Mouse (Mus musculus) frontal cortex, postnatal 14 days (tissue): ENCODE measurements around the gene Ccs.
A peak's percentile ranks its signal among the peaks of the same experiment; 100 is the strongest.
"Not testable (repeated sequence)": the region's sequence is repeated elsewhere in the genome, so short reads cannot be mapped to it uniquely, and the experiment has no call there.

Source experiments
- DNase-seq, 2 experiments: peaks; one replicate each; pipeline ENCODE4 v3.0.0; 2022; ENCODE audit warnings: low spot score in 2 of 2

The Ccs gene

GRCm38 (mm10) chr19:4836096-4836495 is 3.0 kb downstream of the Ccs start:
- DNase-seq: no peak

GRCm38 (mm10) chr19:4833977-4834376 is 5.2 kb downstream of the Ccs start:
- DNase-seq: no peak

GRCm38 (mm10) chr19:4829156-4829555 is 10.0 kb downstream of the Ccs start:
- DNase-seq: peak in 1 of 2 experiments; percentile 15

GRCm38 (mm10) chr19:4828444-4829114 is 10.6 kb downstream of the Ccs start:
- no peak for DNase-seq

- peak; percentile 43 to 68 for DNase-seq
Measured at GRCm38 (mm10) chr19:4820678-4821303, 18.3 kb downstream of the Ccs start.

GRCm38 (mm10) chr19:4817182-4817835 is 21.8 kb downstream of the Ccs start:
- no peak for DNase-seq

GRCm38 (mm10) chr19:4813015-4813414 is 26.1 kb downstream of the Ccs start:
- DNase-seq: no peak

- DNase-seq: not testable (repeated sequence)
Measured at GRCm38 (mm10) chr19:4812334-4812949, 26.7 kb downstream of the Ccs start.

- DNase-seq: no peak
Measured at GRCm38 (mm10) chr19:4811909-4812242, 27.3 kb downstream of the Ccs start.

- peak; percentile 98 for DNase-seq
Measured at GRCm38 (mm10) chr19:4811063-4811908, 27.8 kb downstream of the Ccs start, which contains the start of the genes Gm21992 and Rbm14. Gene Gm21992, minus strand, starts transcription at chr19:4811612. Gene Rbm14, minus strand, starts transcription at chr19:4811634.

- DNase-seq: no peak
Measured at GRCm38 (mm10) chr19:4810746-4811062, 28.4 kb downstream of the Ccs start.

GRCm38 (mm10) chr19:4810309-4810708 is 28.8 kb downstream of the Ccs start:
- no peak for DNase-seq

- DNase-seq: no peak
Measured at GRCm38 (mm10) chr19:4803283-4803682, 35.8 kb downstream of the Ccs start.

GRCm38 (mm10) chr19:4802691-4803091 is 36.4 kb downstream of the Ccs start:
- DNase-seq: no peak

- no peak for DNase-seq
Measured at GRCm38 (mm10) chr19:4799083-4799482, 40.0 kb downstream of the Ccs start.

- no peak for DNase-seq
Measured at GRCm38 (mm10) chr19:4797846-4798245, 41.3 kb downstream of the Ccs start.

- DNase-seq: no peak
Measured at GRCm38 (mm10) chr19:4795929-4796328, 43.2 kb downstream of the Ccs start.

GRCm38 (mm10) chr19:4793831-4794422 is 45.2 kb downstream of the Ccs start, which contains the start of gene Rbm4:
Gene Rbm4, minus strand, starts transcription at chr19:4793901.
- peak; percentile 97 to 98 for DNase-seq

GRCm38 (mm10) chr19:4793281-4793830 is 45.8 kb downstream of the Ccs start:
- no peak for DNase-seq

GRCm38 (mm10) chr19:4786313-4786712 is 52.8 kb downstream of the Ccs start:
- no peak for DNase-seq

- DNase-seq: no peak
Measured at GRCm38 (mm10) chr19:4785206-4785605, 53.9 kb downstream of the Ccs start.
